Mouse (Mus musculus) CD4-positive, CD25-positive, alpha-beta regulatory T cell (primary cell): ENCODE data around the gene Pou3f4. TPM values are rescaled to one million over a fixed set of nuclear protein-coding genes. Genes with fewer than 3 reads are reported as not detected.

ENCODE experiments used
- polyA plus RNA-seq: library from polyadenylated mRNA; unstranded; fragments of 100-300 nt; shearing (Covaris generic); gene quantifications from one replicate; pipeline ENCODE4 v1.2.1, GENCODE M21; 2017

Pou3f4 gene
- polyA plus RNA-seq: not detected

GRCm38 (mm10) chrX:110814151-110814571, at the start of gene Pou3f4:
Gene Pou3f4, plus strand, starts transcription at chrX:110814280.

